Mouse (Mus musculus) gastrocnemius, postnatal 10 days (tissue): ENCODE results near the gene Lrr1. TPM values are rescaled to one million over a fixed set of nuclear protein-coding genes. Genes with fewer than 3 reads are reported as not detected.
A peak's percentile ranks its signal among the peaks of the same experiment; 100 is the strongest.

Experiments
- DNase-seq: peaks from one replicate; pipeline ENCODE4 v3.0.0; 2021; ENCODE audit warnings: mixed read lengths
- microRNA-seq, 2 experiments: library from miRNA; unstranded; fragments of <30 nt; microRNA quantifications; one replicate each; pipeline ENCODE4 v1.2.0; 2021
- total RNA-seq, 2 experiments: library from RNA; stranded (reverse); gene quantifications; 2 replicates each; pipeline ENCODE4 v1.2.3; 2021

Gene Lrr1
- total RNA-seq, 2 experiments from 2014 or later: 0.56 to 1.3 TPM

DNA sequence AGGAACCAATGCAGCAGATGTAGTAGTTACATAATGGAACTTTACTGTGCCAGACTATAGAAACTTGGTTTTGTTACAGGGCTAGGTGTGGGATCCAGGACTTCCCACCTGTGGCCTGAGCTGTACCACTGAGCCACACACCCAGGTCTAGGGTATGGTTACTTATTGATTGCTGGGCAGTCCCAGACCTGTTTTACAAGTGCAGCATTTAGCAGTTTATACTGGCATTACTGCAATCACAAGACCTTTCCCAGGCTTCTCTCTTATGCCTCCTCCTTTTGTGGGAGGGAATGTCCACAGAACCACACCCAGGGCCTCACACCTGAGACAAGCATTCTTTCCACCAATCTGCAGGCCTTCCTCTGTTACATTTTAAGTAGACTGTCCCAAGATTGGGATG lies 30.4 kb downstream of the Lrr1 start:
- no peak for DNase-seq

DNA sequence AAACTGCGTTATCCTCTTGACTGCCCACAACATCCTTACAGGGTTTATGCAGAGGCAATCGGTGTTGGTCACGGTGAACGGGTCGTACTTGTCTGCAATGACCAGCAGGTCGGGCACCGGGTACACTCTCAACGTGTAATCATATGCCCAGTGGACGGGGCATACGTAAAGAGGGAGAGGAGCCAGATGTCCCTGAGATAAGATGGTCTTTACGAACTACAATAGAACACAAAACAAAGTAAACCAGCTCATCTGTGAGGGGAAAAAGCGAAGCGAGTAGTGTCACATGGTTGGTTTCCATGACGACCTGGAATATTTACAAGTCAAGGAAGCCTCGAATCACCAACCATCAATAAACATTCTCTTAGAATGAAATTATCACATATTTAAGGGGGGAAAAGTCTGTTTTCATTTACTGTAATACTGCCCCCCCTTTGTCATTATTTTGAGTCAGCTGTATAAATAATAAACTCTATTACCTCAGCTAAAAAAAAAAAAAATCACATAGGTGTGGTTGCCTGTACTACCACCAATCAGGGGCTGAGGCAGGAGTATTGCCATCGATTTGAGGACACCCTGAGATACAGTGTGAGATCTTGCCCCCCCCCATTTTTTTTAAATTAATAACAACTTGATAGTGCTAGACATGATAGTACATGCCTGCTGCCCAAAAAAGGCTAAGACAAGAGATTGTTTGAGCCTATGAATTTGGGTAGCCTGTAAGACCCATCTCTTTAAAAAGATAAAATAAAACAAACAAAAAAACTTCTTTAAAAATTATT lies 35.6 kb downstream of the Lrr1 start, which contains the start of gene Gm49384:
Gm49384 (minus strand) TSS at position 216 of the 782 bp plus-strand sequence.
- no peak for DNase-seq

DNA sequence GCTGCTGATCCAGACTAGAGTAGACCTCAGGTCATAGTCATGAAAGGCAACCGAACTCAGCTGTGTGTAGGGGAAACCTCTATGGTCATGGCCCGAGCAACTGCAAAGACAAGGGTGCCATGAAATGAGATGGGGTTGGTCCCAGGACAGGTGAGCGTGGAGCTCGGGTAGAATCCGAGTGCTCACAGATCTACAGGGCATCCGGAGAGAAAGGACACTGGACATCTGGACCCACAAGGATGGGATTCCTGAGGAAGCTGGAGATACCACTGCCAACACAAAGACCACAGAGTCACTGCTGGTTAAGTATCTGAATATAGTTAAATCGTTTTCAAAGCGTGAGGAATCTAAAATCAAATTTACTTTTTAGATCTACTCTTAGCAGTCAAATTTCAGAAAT lies 38.8 kb downstream of the Lrr1 start:
- no peak for DNase-seq

DNA sequence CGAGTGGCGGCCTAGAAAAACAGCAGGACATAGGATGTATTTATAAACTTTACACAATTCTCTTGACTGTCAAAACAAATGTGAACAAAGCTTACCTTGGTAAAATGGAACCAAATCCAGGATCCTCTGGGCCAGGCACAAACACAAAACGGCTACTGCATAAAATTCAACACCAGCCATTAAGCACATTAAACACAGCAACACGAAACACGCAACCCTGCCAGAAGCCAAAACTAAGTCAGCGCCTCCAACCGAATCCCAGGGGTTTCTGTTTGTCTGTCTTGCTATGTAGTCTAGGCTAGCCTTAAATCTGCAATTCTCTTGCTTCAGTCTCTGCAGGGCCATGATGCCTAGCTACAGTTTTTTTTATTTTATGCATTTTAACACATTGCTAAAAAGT lies 39.3 kb downstream of the Lrr1 start:
- no peak for DNase-seq

DNA sequence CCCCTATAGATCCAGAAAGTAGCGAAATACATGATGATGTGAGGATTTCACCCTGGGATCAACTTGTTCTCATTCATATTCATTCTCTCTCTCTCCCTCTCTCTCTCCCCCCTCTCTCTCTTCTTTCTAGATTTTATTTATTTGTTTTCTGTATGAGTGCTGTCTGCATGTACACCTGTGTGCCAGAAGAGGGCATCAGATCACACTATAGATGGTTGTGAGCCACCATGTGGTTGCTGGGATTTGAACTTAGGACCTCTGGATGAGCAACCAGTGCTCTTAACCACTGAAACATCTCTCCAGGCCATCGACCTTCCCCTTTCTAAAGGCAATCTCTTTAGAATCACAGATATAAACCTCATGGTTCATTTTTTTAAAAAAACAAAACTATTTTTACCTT lies 39.9 kb downstream of the Lrr1 start:
- DNase-seq: no peak

DNA sequence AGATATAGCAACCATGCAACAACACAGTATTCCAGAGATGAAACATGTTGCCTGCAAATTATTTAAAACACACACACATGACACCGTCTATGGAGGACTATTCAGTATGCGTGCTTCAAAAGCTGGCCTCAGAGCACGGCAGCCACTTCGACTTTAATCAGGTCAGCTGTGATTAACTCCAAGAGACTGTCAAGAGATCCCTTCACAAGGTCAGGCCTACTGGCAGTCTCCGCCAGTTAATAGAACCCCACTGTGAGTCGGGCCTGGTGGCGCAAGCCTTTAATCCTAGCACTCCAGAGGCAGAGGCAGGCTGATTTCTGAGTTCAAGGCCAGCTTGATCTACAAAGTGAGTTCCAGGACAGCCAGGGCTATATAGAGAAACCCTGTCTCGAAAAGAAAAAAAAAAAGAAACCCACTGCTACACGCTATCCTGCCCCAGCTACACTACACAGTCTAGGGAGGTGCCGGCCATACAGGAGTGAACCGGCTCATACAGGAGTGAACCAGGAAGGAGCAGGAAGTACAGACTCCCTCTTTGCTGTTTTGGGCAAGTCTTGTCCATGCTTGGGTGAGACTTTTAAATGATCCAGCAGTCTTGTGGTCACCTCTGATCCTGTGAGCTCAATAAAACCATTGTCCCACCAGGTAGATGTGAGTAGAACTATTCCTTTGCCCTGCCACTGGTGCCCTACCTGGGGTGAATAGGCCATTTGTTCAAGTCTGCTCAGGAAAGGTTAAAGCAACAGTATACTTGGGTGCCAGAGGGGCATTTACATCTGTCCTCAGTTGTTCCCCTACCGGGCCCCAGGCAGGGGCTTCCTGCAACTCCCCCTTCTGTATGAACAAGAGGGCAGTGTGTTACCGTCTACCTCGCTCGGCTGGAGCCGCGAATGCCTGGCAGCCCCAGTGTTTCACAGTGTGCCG lies 41.7 kb downstream of the Lrr1 start:
- no peak for DNase-seq

DNA sequence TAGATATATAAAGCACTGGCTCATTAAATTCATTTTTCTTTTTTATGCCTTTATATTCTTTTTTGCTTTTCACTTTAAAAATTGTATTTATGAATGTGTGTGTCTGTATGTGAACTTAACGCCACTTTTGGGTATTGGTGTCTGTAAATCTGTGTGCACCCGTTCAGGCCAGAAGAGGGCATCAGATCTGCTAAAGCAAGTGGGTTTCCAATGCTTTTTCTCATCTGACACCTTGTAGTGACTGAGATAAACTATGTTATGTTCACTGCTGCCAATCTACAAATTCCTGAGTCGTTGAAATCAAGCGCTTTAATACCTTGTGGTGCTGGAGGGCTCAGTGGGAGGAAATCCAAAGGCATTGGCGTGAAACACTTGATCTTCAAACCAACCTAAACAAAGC lies 42.4 kb downstream of the Lrr1 start:
- DNase-seq: no peak

DNA sequence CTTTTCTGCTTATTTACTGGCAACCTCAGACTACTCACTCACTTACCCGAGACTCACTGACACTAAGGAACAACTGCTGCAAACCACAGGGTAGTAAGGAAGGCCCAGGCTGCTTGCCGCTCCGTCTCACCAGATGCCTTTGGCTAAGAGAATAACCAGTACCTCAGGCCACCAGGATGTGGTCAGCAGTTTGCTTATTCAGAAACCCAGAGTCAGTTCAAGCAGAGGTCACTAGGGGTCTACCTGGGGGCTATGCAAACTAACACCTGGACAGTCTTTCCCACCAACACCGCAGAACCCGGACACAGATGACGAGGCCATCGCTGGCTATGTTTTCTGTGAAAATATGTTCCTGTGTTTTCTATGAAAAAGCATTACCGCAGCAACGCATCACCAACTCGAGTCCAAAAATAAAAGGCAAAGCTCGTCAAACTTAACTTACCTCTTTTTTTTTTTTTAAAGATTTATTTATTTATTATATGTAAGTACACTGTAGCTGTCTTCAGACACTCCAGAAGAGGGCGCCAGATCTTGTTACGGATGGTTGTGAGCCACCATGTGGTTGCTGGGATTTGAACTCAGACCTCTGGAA lies 44.7 kb downstream of the Lrr1 start:
- DNase-seq: no peak

DNA sequence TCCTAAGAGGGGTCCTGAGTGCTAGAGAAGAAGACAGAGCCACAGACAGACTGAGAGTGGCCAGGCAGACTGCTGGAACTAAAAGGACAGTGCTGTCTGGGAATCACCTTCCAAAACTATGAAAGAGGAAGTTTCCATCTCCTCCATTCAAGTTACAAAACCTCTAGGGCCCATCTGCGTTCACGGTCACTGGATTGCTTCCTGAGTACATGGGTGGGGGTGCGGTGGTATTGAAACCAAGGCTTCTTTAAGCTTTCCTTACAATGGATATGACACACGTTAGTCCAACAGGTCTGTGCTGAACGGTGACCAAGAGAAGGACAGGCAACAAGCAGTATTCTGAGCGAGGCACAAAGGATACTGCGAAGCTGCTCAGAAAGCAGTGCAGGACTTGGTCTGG lies 45.8 kb downstream of the Lrr1 start:
- no peak for DNase-seq

DNA sequence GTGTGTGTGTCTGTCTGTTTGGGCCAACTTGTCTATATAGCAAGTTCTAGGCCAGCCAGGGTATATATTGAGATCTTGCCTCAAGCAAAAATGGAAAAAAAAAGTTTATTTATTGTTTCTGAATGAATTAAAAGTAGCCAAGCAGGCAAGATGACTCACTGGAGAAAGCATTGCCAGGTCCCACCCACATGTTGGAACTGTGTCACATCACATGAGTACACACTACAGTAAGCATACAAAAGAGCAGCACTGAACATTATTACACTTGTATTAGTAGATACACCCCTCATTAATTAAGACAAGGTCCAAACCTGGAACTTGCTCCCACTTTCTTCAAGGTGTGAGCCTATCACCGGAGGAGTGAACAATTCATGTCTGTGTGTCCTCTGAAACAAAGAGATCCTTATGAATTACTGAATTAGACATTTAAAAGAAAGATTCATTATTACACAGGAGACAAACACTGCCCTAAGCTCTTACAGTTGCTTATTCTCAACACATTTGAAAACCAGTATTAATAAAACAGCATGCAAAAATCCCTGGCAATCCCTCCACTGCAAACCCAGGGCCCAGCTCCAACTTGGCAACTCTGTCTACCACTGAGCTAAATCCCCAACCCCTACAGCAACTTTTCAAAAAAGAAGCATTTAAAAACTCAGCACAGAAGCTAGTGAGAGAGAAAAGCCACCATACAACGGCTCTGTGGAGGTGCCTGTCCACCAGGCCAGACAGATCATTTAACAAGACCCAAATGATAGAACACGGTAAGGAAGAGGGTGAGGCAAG lies 46.6 kb downstream of the Lrr1 start:
- peak; percentile 50 for DNase-seq

DNA sequence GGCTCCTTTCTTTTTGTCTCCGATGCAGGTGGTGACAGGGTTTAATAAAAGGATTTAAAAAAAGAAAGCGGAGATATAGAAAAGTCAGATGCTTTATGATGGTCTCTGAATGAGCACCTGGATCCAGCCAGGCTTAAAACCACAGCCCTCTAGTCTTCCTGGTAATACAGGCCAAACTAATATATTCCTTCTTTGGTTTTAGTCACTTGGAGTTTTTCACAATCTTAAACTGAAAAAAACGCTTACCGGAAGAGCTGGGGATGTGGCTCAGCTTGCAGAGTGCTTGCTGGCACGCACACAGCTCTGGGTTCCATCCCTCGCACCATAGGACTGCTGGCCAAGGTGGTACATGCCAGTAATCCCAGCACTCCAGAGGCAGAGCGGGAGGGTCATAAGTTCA lies 48.0 kb downstream of the Lrr1 start:
- no peak for DNase-seq

DNA sequence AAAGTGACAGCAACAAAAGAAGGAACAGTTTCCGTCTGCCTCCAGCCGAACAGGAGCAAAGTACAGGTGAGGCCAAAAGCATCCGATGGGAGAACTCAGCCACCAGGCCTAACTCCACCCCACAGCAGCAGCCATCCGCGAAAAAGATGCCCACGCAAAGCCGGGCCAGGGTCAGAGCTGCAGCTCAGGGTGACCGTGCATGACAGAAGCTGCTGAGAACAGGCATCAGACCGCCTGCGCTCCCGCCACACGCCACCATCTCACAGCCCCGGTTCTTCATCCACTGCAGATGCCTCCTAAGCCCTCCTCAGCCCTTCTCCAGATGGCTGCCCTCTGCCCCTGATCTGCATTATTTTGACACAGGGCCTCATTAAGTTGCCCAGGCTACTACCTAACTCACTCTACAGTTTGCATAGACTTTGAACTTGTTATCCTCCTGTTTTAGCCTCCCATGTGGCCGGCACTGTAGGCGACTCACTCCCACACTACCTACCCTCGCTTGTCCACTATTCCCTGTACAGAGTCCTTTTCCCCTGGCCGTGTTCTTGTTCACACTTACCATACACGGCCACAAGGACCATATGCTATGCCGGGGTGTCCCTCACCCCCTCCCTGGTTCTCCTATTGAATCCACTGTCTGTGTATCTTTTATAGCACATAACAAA lies 52.1 kb downstream of the Lrr1 start:
- DNase-seq: no peak

DNA sequence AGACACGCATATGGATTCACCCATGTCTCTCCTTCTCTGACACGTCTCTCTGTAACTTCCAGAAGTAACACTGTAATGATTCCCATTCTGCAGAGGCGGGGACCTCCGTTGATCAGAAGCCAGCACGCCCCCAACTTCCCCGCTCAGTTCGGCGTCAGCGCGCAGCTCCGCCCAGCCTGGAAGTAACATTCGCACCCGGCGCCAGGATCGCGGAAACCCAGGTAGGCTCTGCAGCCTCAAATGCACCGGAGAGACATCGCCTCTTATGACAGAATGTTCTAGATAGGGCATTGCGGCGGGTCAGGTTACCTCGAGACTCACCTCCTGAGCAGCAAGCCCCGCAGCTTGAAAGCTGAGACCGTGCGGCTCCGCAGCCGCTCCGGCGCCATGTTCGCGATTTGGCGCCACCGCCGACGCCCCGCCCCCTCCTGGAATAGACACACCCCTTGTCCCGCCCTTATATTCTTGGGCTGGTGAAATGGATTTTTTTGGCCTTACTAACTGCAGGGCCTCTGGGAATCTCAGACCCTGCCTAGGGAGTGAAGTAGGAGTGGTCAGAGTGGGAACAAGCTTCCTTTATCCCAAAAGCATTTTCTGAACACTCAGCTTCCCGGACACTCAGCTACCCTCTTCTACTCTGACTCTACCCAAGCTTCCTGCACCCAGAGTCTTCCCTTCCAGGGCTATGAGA lies 59.3 kb downstream of the Lrr1 start, which contains the start of gene Pole2:
Pole2 (minus strand) TSS at position 420 of the 691 bp plus-strand sequence.
- DNase-seq: peak; percentile 92

Small RNA genes lying within 50 kb of the gene (microRNA-seq; reads per million reads assigned to microRNA genes)
- 0 reads per million in 2 experiments for gene Gm47287
- gene Gm47295: 0.25 to 1.9 reads per million in 2 experiments

Other genes with a start within 250 kb of the Lrr1 start
- 1,000 to 10,000 TPM; 1,302 to 1,393 TPM for gene Rps29, start 9.6 kb upstream of the Lrr1 start, total RNA-seq
- gene Rpl36al, start 15.3 kb downstream of the Lrr1 start, total RNA-seq: 100 to 1,000 TPM; 336 to 338 TPM
- 10 to 100 TPM; 16.9 to 21.3 TPM for gene Mgat2, start 15.3 kb downstream of the Lrr1 start, total RNA-seq
- 1 to 10 TPM; 2.7 to 3.4 TPM for gene Gm49383, start 28.3 kb downstream of the Lrr1 start, total RNA-seq
- gene Dnaaf2, start 29.6 kb downstream of the Lrr1 start, total RNA-seq: under 1 TPM; 0.61 to 0.70 TPM
- gene Gm49384, start 35.5 kb downstream of the Lrr1 start, total RNA-seq: 1 to 10 TPM; 2.7 to 3.6 TPM
- 1 to 10 TPM; 2.2 to 3.2 TPM for gene Pole2, start 59.4 kb downstream of the Lrr1 start, total RNA-seq
- gene Klhdc1, start 72.4 kb downstream of the Lrr1 start, total RNA-seq: 10 to 100 TPM; 10.1 to 13.5 TPM
- 10 to 100 TPM; 76.3 to 87.7 TPM for gene Klhdc2, start 127.9 kb downstream of the Lrr1 start, total RNA-seq
- 10 to 100 TPM; 21.3 to 23.4 TPM for gene Nemf, start 188.4 kb downstream of the Lrr1 start, total RNA-seq
- gene Arf6, start 203.3 kb downstream of the Lrr1 start, total RNA-seq: 10 to 100 TPM; 42.5 to 52.1 TPM
- gene Gm9887, start 203.6 kb downstream of the Lrr1 start, total RNA-seq: under 1 TPM; 0.45 to 0.54 TPM